Mouse (Mus musculus): ENCODE data around the gene Hat1. TPM values are rescaled to one million over a fixed set of nuclear protein-coding genes. Genes with fewer than 3 reads are reported as not detected.

Hat1 gene
- total and polyA plus RNA-seq, 3 experiments, result 91.6 to 292 (median 167) TPM

DNA sequence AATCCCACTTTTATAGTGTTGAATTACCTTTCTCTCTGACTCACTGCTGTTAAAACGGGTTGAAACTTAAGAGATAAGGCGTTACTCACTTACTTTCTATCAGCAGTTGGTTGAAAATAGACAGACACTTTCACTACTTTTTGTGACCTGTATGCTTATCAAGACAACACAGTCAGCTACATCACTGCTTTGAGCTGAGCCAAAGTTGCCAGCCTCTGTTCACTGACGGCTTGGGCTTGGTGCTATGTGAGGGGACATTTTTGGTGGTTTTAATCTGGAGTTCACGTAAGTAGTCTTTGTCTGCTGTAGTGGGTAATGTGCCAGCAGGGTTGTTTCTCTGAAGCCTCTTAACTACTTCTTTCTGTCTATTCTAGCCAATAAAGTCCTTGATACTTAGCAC is 35.8 kb downstream of the Hat1 start:
- Histone ChIP-seq H3K36me3 (replicated peaks in 1 of 2; ENCODE audit: control insufficient read depth in 1 of 2, insufficient read depth in 1 of 2, low read length in 1 of 2) (peaks cover 26 to 76% of the 10 kb centered on the region in 2 experiments), H3K9ac (ENCODE audit: insufficient read depth, low read depth) (no peak overlapping the region), H3K9me3 (replicated peaks; ENCODE audit: low read length) (no peaks in the 10 kb centered on the region), H3K79me2 (replicated peaks; ENCODE audit: control insufficient read depth, extremely low read depth, insufficient read depth, poor library complexity, severe bottlenecking) (no peaks in the 10 kb centered on the region), H3K4me2 (ENCODE audit: insufficient read depth, low read depth, poor library complexity, severe bottlenecking) (no peak overlapping the region), H3K27me3 (replicated peaks) (no peaks in the 10 kb centered on the region), H3K4me3 (replicated peaks in 1 of 3; ENCODE audit: low read depth in 2 of 3, low read length in 2 of 3, poor library complexity in 1 of 3) (no peak overlapping the region), H3K27ac (ENCODE audit: insufficient read depth, low read depth) (no peak overlapping the region), H3K4me1 (ENCODE audit: control insufficient read depth in 1 of 2, insufficient read depth in 2 of 2) (no peaks in the 10 kb centered on the region)
- in situ Hi-C loops (cut with MboI; ENCODE audit: low pct_ligation_motif_present, low pct_unique_long_range_greater_than_20kb, low sequenced_read_pairs), result no loop called here
- dilution Hi-C loops (cut with MboI; ENCODE audit: extremely low pct_ligation_motif_present, extremely low pct_unique_long_range_greater_than_20kb, low sequenced_read_pairs), result no loop called here
- DNase-seq (ENCODE audit: extremely low read depth), result no peak
- TF ChIP-seq MXI1 (IDR thresholded peaks at IDR 0.05; ENCODE audit: low read depth, low read length) (no peak), ZNF384 (IDR thresholded peaks at IDR 0.05; ENCODE audit: low read depth, low read length) (no peak)

DNA sequence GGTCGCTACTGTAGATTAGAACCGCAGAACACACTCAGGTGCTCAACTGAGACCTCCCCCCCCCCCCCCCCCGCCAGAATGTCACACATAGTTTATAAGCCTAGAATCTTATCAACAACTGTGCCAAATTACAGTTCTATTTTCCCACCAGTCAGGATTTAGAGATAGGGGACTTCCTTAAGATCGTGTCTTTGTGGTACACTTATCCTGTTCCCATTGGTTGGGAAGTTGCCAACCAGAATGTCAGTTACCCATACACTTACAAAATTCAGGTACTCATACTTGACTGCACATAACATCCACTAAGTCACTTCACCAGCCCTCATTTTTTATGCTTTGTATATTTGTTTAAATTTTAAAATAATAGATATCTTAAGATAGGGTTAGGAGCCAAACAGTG is 46.7 kb downstream of the Hat1 start:
- Histone ChIP-seq H3K4me1 (ENCODE audit: control insufficient read depth in 1 of 2, insufficient read depth in 2 of 2) (no peaks in the 10 kb centered on the region), H3K4me2 (ENCODE audit: insufficient read depth, low read depth, poor library complexity, severe bottlenecking) (no peak overlapping the region), H3K9ac (ENCODE audit: insufficient read depth, low read depth) (no peak overlapping the region), H3K36me3 (replicated peaks in 1 of 2; ENCODE audit: control insufficient read depth in 1 of 2, insufficient read depth in 1 of 2, low read length in 1 of 2) (peaks cover 31 to 82% of the 10 kb centered on the region in 2 experiments), H3K9me3 (replicated peaks; ENCODE audit: low read length) (peaks cover 4% of the 10 kb centered on the region), H3K27ac (ENCODE audit: insufficient read depth, low read depth) (no peak overlapping the region), H3K4me3 (replicated peaks in 1 of 3; ENCODE audit: low read depth in 2 of 3, low read length in 2 of 3, poor library complexity in 1 of 3) (no peak overlapping the region), H3K27me3 (replicated peaks) (no peaks in the 10 kb centered on the region), H3K79me2 (replicated peaks; ENCODE audit: control insufficient read depth, extremely low read depth, insufficient read depth, poor library complexity, severe bottlenecking) (no peaks in the 10 kb centered on the region)
- dilution Hi-C loops (cut with MboI; ENCODE audit: extremely low pct_ligation_motif_present, extremely low pct_unique_long_range_greater_than_20kb, low sequenced_read_pairs), result no loop called here
- in situ Hi-C loops (cut with MboI; ENCODE audit: low pct_ligation_motif_present, low pct_unique_long_range_greater_than_20kb, low sequenced_read_pairs), result no loop called here
- no peak for TF ChIP-seq CHD1 (IDR thresholded peaks at IDR 0.05; ENCODE audit: low read depth, low read length)
- TF ChIP-seq RAD21 (IDR thresholded peaks at IDR 0.05; ENCODE audit: low read depth, low read length), result no peak
- no peak for TF ChIP-seq ZMIZ1 (IDR thresholded peaks at IDR 0.05; ENCODE audit: low read depth, low read length)
- TF ChIP-seq ELF1 (IDR thresholded peaks at IDR 0.05; ENCODE audit: low read depth, low read length), result no peak
- no peak for TF ChIP-seq MAX (IDR thresholded peaks at IDR 0.05; ENCODE audit: low read length)
- no peak for TF ChIP-seq CTCF (conservative IDR thresholded peaks at IDR 0.05 in 1 of 2, IDR thresholded peaks at IDR 0.05 in 1 of 2; ENCODE audit: low read depth in 2 of 2, low read length in 2 of 2)
- no peak for TF ChIP-seq IRF4 (IDR thresholded peaks at IDR 0.05; ENCODE audit: low read depth, low read length)
- TF ChIP-seq GABPA (IDR thresholded peaks at IDR 0.05; ENCODE audit: insufficient replicate concordance, low read depth, low read length), result no peak
- TF ChIP-seq KAT2A (IDR thresholded peaks at IDR 0.05; ENCODE audit: insufficient replicate concordance, low read length), result no peak
- TF ChIP-seq MAZ (IDR thresholded peaks at IDR 0.05; ENCODE audit: low read depth, low read length), result no peak
- TF ChIP-seq ZKSCAN1 (IDR thresholded peaks at IDR 0.05; ENCODE audit: borderline replicate concordance, low read depth, low read length), result no peak
- TF ChIP-seq RCOR1 (conservative IDR thresholded peaks at IDR 0.05; ENCODE audit: low read depth, low read length), result no peak
- no peak for TF ChIP-seq SMC3 (IDR thresholded peaks at IDR 0.05; ENCODE audit: low read depth, low read length)
- no peak for TF ChIP-seq NRF1 (IDR thresholded peaks at IDR 0.05; ENCODE audit: low read depth, low read length)
- no peak for TF ChIP-seq CHD2 (IDR thresholded peaks at IDR 0.05; ENCODE audit: low read length)
- TF ChIP-seq PAX5 (IDR thresholded peaks at IDR 0.05; ENCODE audit: low read length), result no peak
- DNase-seq (ENCODE audit: extremely low read depth), result no peak
